Mouse (Mus musculus) hindbrain, embryonic 14.5 days (tissue): ENCODE data around the gene Rcor1. TPM values are rescaled to one million over a fixed set of nuclear protein-coding genes. Genes with fewer than 3 reads are reported as not detected.

Source experiments
- ATAC-seq: fragments of 200-750 bp; cut with Nextera tagmentation; 2 replicates; pipeline ENCODE4 v1.8.0; 2017; ENCODE audit warnings: moderate number of reproducible peaks, mild to moderate bottlenecking, moderate TSS enrichment, moderate library complexity; ENCODE audit not compliant: low FRiP score
- DNase-seq: peaks from one replicate; pipeline ENCODE4 v3.0.0-alpha.2; 2015; ENCODE audit warnings: low spot score
- H3K27ac ChIP-seq: fragments of 300-500 bp; sonication (generic); 2 replicates; pipeline ENCODE4 v1.5.1; 2014; ENCODE audit warnings: mild to moderate bottlenecking, moderate library complexity
- H3K27me3 ChIP-seq: fragments of 300-500 bp; sonication (generic); 2 replicates; pipeline ENCODE4 v1.6.1; 2014; ENCODE audit warnings: mild to moderate bottlenecking, low read length, mixed read lengths; ENCODE audit not compliant: control insufficient read depth, insufficient read depth
- H3K36me3 ChIP-seq: fragments of 300-500 bp; sonication (generic); replicated peaks from 2 replicates; pipeline ENCODE4 v1.6.1; 2014; ENCODE audit not compliant: control insufficient read depth, insufficient read depth
- H3K4me1 ChIP-seq: fragments of 300-500 bp; sonication (generic); replicated peaks from 2 replicates; pipeline ENCODE4 v1.6.1; 2014; ENCODE audit warnings: antibody characterized with exemption, low read length, mixed read lengths; ENCODE audit not compliant: control insufficient read depth, insufficient read depth
- H3K4me2 ChIP-seq: fragments of 300-500 bp; sonication (generic); replicated peaks from 2 replicates; pipeline ENCODE4 v1.6.1; 2014; ENCODE audit warnings: mild to moderate bottlenecking, moderate library complexity
- H3K4me3 ChIP-seq: fragments of 300-500 bp; sonication (generic); replicated peaks from 2 replicates; pipeline ENCODE4 v1.5.1; 2014; ENCODE audit warnings: mild to moderate bottlenecking, low read length
- H3K9ac ChIP-seq: fragments of 300-500 bp; sonication (generic); 2 replicates; pipeline ENCODE4 v1.6.1; 2014
- H3K9me3 ChIP-seq: fragments of 300-500 bp; sonication (generic); 2 replicates; pipeline ENCODE4 v1.6.1; 2016; ENCODE audit warnings: low read length; ENCODE audit not compliant: control insufficient read depth
- WGBS: fragments of 180-500 bp; shearing (Covaris S2); extraction: QIAGEN DNeasy Blood & Tissue Kit; methylation state at CpG from one replicate; pipeline ENCODE4 v1.1.7; 2014; 5-methylcytosine and 5-hydroxymethylcytosine counted together
- polyA plus RNA-seq: library from polyadenylated mRNA; unstranded; fragments of >200 nt; fragmentation: Nextera tagmentation; extraction: Ambion mirVana; gene quantifications from 2 replicates; pipeline ENCODE4 v1.2.1, GENCODE M21; 2014

The Rcor1 gene
- polyA plus RNA-seq, 1 experiment from 2014 or later = 6.8 TPM

DNA sequence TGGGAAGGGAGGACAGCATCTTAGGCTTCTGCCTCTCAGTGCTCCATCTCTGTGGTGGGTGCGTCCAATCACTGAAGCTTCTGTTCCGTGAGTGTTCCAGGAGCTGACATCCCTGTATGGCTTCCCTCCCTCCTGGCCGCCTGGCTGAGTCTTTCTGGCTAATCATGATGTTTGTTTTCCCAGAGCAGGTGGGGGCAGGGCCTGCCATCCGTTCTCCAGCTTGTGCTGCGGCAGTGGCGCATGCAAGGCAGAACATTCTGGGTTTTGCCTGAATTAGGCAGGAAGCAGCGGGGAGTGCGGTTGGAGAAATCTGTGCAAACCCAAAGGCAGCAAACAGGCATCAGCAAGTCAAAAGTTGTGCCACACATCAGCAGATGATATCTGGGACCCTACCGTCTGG lies 106.1 kb downstream of the Rcor1 start:
- Histone ChIP-seq H3K4me1 (peaks cover 23% of the 10 kb centered on the region), H3K27ac (peak overlapping the region; percentile 3; the same call in 1 of the 2 replicates), H3K4me2 (no peak overlapping the region), H3K27me3 (no peaks in the 10 kb centered on the region), H3K36me3 (no peaks in the 10 kb centered on the region), H3K4me3 (no peak overlapping the region), H3K9ac (no peak overlapping the region), H3K9me3 (no peaks in the 10 kb centered on the region)
- peak; percentile 43 for DNase-seq
- WGBS = 38% methylated on average over 9 of the region's 9 CpGs
- no peak for ATAC-seq

DNA sequence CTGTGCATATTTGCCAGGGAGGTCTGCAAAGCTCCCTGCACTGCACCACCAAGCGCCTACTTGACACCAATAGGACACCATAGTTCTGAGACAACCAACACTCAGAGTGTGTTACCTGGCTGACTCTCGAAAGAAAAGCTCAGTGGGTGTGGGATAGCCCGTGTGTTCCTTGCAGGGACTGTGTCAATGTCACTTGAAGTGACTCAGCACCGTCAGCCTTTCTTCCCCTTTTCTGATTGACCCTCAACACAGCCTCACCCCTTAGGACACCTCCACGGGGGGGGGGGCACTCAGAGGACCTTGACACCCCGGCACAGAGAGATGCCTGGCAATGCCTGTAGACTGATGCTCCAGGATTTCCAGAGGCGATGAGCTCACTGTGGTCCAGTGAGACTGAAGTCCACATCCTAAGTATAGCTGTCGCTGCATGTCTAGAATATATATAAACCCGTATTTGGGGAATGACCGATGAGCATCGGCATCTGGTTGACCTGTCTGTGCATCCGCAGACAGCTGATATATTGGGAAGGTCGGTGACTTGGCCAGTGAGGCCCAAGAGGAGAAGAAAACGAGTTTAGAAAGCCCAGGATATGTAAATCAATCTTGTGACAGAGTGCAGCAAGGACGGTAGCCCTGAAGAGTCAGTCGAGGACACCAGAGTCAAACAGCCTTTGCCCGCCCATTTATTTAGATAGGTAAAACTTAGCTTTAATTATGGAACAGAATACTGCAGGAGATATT lies 110.5 kb downstream of the Rcor1 start:
- Histone ChIP-seq H3K9me3 (no peaks in the 10 kb centered on the region), H3K4me2 (no peak overlapping the region), H3K36me3 (no peaks in the 10 kb centered on the region), H3K27me3 (no peaks in the 10 kb centered on the region), H3K4me1 (peaks cover 9% of the 10 kb centered on the region), H3K9ac (no peak overlapping the region), H3K4me3 (no peak overlapping the region), H3K27ac (no peak overlapping the region)
- WGBS = 67% methylated on average over 17 of the region's 17 CpGs
- DNase-seq (no peak), ATAC-seq (no peak)

DNA sequence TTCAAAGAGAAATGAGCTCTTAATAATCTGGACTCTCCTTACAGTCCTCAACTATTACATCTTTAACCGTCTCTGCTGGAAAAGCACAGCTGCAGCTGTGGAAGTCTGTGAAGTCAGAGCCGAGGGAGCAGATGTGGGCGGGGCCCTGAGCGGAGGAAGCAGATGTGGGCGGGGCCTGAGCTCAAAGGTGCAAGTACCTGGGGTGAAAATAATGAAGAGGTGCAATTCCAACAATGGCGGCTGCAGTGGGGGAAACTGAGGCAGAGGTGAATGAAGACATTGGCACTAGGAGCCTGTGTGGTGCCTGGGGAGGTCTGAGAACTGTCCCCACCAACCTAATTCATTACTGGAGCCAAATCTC lies 111.1 kb downstream of the Rcor1 start:
- no peak overlapping the region for H3K27ac ChIP-seq
- ATAC-seq (no peak), DNase-seq (no peak)
- no peaks in the 10 kb centered on the region for H3K27me3 ChIP-seq
- H3K9me3 ChIP-seq = no peaks in the 10 kb centered on the region
- no peak overlapping the region for H3K4me3 ChIP-seq
- peaks cover 5% of the 10 kb centered on the region; the same call in 1 of the 2 replicates for H3K4me1 ChIP-seq
- WGBS = 14% methylated on average over 6 of the region's 6 CpGs
- no peak overlapping the region for H3K4me2 ChIP-seq
- no peaks in the 10 kb centered on the region for H3K36me3 ChIP-seq
- H3K9ac ChIP-seq = no peak overlapping the region

DNA sequence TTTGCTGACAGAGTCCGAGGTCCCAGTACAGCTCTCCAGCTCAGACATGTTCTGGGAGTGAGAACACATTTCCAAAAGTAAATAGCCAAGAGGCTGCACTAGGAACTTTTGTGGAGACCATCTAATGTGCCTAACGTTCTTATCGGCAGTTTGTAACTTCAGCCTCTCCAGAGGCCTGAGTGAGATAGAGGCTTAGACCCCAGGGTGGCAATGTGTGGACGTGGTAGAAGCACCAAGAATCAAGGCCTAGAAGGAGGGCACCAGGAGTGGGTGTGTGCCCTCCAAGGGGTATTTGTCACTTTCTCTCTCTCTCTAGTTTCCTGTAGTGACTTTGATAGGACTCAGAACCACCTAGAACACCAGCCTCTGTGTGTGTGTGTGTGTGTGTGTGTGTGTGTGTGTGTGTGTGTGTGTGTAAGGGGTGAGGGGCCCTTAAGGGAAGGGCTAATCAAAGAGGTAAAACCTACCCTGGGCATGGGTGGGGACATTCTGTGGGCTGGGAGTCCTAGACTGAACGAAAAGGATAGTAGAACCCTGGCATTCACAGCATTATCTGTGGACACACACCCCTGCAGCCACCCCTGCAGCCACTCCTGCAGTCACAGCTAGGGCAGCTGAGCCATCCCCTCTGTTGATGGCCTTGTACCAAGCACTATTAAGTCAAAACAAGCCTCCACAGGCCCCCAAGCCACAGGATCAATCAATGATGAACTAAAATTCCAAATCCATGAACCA lies 112.4 kb downstream of the Rcor1 start:
- Histone ChIP-seq H3K27ac (no peak overlapping the region), H3K36me3 (no peaks in the 10 kb centered on the region), H3K9me3 (no peaks in the 10 kb centered on the region), H3K9ac (no peak overlapping the region), H3K27me3 (no peaks in the 10 kb centered on the region), H3K4me3 (no peak overlapping the region), H3K4me1 (no peaks in the 10 kb centered on the region), H3K4me2 (no peak overlapping the region)
- 84% methylated on average over 5 of the region's 5 CpGs for WGBS
- ATAC-seq = no peak
- DNase-seq = no peak

DNA sequence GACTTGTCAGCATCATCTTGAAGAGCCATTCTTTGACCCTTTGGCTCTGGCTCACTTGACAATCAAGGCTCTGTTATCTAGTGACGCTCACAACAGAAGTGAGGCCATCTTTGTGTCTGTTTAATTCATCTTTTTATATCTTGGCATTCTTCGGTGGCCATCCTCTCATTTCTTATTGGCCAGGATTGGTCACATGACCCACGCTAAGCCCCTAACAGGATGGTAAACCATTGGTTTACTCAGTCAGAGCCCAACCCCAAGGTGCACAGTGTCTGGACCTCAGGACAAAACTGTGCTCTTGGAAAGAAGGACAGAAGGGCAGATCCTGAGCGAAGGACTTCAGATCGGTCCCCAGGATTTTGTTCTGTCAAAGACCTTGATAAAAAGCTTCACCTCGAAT lies 113.4 kb downstream of the Rcor1 start:
- Histone ChIP-seq H3K4me1 (no peaks in the 10 kb centered on the region), H3K36me3 (no peaks in the 10 kb centered on the region), H3K9me3 (no peaks in the 10 kb centered on the region), H3K27ac (no peak overlapping the region), H3K4me3 (no peak overlapping the region), H3K27me3 (no peaks in the 10 kb centered on the region), H3K4me2 (no peak overlapping the region), H3K9ac (no peak overlapping the region)
- DNase-seq (no peak), ATAC-seq (no peak)
- 83% methylated on average over 6 of the region's 6 CpGs for WGBS

DNA sequence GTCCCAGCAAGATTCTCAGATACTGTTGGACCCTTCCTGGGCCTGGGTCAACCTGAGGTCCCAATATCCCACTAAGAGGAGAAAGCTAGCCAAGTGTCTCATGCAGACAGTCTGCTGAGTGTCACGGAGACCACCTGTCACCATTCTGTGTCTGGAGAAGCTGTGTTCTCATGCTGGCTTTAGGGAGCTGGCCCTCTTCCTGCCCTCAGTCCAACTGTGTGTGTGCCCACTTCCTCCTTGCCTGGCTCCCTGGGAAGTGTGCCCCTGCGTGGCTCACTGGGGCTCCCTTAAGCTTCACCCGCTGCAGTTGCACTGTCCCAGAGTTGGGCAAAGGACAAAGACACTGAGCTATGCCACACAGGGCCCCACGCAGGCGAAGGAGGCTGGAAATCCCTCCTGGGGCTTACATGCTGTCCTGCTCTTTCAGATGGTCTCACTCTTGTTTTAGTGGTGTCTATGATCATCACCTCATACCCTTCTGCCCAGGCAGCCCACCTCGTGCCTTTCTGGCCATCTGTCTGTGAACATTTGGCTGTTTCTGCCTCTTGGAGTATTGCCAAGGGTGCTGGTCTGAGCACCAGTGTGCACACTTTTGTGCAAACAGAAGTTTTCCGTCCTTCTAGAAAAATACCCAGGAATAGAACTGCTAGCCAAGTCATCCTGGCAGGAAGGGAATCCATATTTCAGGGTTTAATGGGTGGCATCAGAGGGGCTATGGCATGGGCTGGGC lies 114.0 kb downstream of the Rcor1 start:
- no peak overlapping the region for H3K9ac ChIP-seq
- H3K4me1 ChIP-seq = no peaks in the 10 kb centered on the region
- no peak overlapping the region for H3K27ac ChIP-seq
- DNase-seq (no peak), ATAC-seq (no peak)
- H3K4me2 ChIP-seq = no peak overlapping the region
- H3K9me3 ChIP-seq = no peaks in the 10 kb centered on the region
- H3K4me3 ChIP-seq = no peak overlapping the region
- no peaks in the 10 kb centered on the region for H3K27me3 ChIP-seq
- no peaks in the 10 kb centered on the region for H3K36me3 ChIP-seq
- WGBS = 66% methylated on average over 7 of the region's 7 CpGs

DNA sequence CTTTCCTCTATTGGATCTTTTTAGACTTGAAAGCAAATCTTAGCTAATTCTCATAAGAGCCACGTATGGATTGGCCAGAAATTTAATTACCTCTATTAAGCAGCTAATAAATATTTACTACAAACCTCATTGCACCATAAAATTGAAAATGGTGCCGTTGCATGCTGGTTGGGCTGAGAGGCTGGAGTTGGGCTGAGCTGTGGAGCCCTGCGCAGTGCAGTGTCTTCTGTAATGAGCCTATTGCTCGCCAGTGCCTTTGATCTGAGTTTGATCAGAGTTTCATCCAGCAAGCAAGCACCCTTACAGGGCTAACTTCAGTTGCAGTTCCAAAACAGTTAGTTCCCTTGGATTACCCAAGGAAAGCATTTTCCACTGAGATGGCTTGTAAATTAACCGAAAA lies 114.8 kb downstream of the Rcor1 start:
- H3K27me3 ChIP-seq = no peaks in the 10 kb centered on the region
- no peaks in the 10 kb centered on the region for H3K36me3 ChIP-seq
- H3K27ac ChIP-seq = no peak overlapping the region
- H3K9ac ChIP-seq = no peak overlapping the region
- no peaks in the 10 kb centered on the region for H3K9me3 ChIP-seq
- 73% methylated on average over 5 of the region's 5 CpGs for WGBS
- no peak for DNase-seq
- no peaks in the 10 kb centered on the region for H3K4me1 ChIP-seq
- ATAC-seq = no peak
- H3K4me3 ChIP-seq = no peak overlapping the region
- no peak overlapping the region for H3K4me2 ChIP-seq

DNA sequence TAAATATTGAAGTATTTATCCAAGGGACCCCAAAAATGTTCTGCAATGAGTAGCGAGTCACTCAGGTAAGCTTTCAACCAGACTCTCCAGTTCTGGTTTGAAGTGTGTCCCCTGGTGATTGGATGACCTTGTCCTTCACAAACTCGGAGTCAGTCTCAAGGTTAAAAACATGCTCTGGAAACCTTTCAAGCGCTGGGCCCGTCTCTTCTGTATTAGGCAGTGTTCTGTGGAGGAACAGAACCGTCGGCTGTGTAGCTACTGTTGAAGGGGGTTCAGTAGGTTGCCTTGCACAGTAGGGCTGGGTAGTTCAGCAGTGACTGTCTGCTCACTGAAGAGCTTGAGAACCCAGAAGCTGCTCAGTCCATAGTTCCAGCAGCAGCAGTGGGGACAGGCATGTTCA lies 115.5 kb downstream of the Rcor1 start:
- Histone ChIP-seq H3K36me3 (no peaks in the 10 kb centered on the region), H3K27ac (no peak overlapping the region), H3K4me1 (no peaks in the 10 kb centered on the region), H3K9me3 (no peaks in the 10 kb centered on the region), H3K4me3 (no peak overlapping the region), H3K9ac (no peak overlapping the region), H3K4me2 (no peak overlapping the region), H3K27me3 (no peaks in the 10 kb centered on the region)
- ATAC-seq = no peak
- no peak for DNase-seq
- WGBS = 93% methylated on average over 6 of the region's 6 CpGs

DNA sequence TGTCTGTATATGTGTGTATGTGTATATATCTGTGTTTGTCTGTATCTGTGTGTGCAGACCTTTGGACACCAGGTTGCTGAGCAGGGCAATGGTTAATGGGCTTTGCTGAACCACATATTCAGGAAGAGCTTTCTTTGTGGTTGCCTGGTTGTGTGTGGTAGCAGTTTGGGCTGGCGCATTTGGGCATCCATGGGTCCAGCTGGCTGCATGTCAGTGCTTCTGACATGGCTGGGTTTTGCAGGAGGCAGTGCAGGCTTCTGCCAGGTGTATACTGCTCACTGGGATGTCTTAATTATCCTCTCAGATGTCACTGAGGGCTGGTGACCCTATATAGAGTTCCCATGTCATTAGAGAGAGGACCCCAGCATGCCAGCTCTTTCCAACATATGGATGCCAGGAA lies 116.6 kb downstream of the Rcor1 start:
- ATAC-seq (no peak), DNase-seq (no peak)
- Histone ChIP-seq H3K27me3 (no peaks in the 10 kb centered on the region), H3K36me3 (no peaks in the 10 kb centered on the region), H3K4me1 (no peaks in the 10 kb centered on the region), H3K4me2 (no peak overlapping the region), H3K4me3 (no peak overlapping the region), H3K9me3 (no peaks in the 10 kb centered on the region), H3K9ac (no peak overlapping the region), H3K27ac (no peak overlapping the region)
- 84% methylated on average over 1 of the region's 1 CpGs for WGBS
